Mouse (Mus musculus) myocyte (in vitro differentiated cells): Measurements from ENCODE around the gene Tmem107. TPM values are rescaled to one million over a fixed set of nuclear protein-coding genes. Genes with fewer than 3 reads are reported as not detected.
A peak's percentile ranks its signal among the peaks of the same experiment; 100 is the strongest.

Experiments
- H3K27me3 ChIP-seq: one replicate; pipeline ENCODE4 v1.6.1; 2011; ENCODE audit not compliant: control insufficient read depth, insufficient read depth, insufficient read length
- H3K36me3 ChIP-seq: one replicate; pipeline ENCODE4 v1.6.1; 2011; ENCODE audit not compliant: control insufficient read depth, insufficient read depth
- H3K4me2 ChIP-seq: one replicate; pipeline ENCODE4 v1.6.1; 2011; ENCODE audit warnings: low read depth, control low read depth
- H3K4me3 ChIP-seq: one replicate; pipeline ENCODE4 v1.5.1; 2011; ENCODE audit warnings: mild to moderate bottlenecking, control low read depth, moderate library complexity
- H3K79me2 ChIP-seq: one replicate; pipeline ENCODE4 v1.6.1; 2011; ENCODE audit not compliant: control insufficient read depth, insufficient read depth
- H3ac ChIP-seq: one replicate; pipeline ENCODE4 v1.6.1; 2011; ENCODE audit not compliant: control insufficient read depth, insufficient read length
- CEBPB ChIP-seq: IDR thresholded peaks from 2 replicates; pipeline ENCODE4 v1.6.1; 2011; ENCODE audit warnings: mild to moderate bottlenecking, moderate library complexity; ENCODE audit not compliant: poor library complexity, insufficient read depth, severe bottlenecking
- E2F4 ChIP-seq: IDR thresholded peaks from one replicate; pipeline ENCODE4 v1.6.1; 2011; ENCODE audit warnings: mild to moderate bottlenecking, control low read depth, moderate library complexity; ENCODE audit not compliant: insufficient read depth
- MAX ChIP-seq: IDR thresholded peaks from one replicate; pipeline ENCODE4 v1.6.1; 2011; ENCODE audit warnings: low read depth, mild to moderate bottlenecking, control low read depth
- MYOD1 ChIP-seq, 3 experiments: IDR thresholded peaks; one replicate each; pipeline ENCODE4 v1.6.1; 2011; ENCODE audit warnings: control low read depth in 2 of 3, low read depth in 2 of 3, mild to moderate bottlenecking in 2 of 3, moderate library complexity in 1 of 3; ENCODE audit not compliant: insufficient read length in 2 of 3, control insufficient read depth in 1 of 3
- MYOG ChIP-seq, 3 experiments: IDR thresholded peaks; one replicate each; pipeline ENCODE4 v1.6.1; 2011; ENCODE audit warnings: control low read depth in 2 of 3, low read depth in 2 of 3, mild to moderate bottlenecking in 2 of 3; ENCODE audit not compliant: insufficient read length in 2 of 3, control insufficient read depth in 1 of 3, insufficient read depth in 1 of 3
- POLR2A ChIP-seq: IDR thresholded peaks from one replicate; pipeline ENCODE4 v1.6.1; 2011; ENCODE audit warnings: low read depth, mild to moderate bottlenecking, control low read depth, moderate library complexity; ENCODE audit not compliant: insufficient read length
- POLR2AphosphoS2 ChIP-seq: IDR thresholded peaks from one replicate; pipeline ENCODE4 v1.6.1; 2011; ENCODE audit warnings: low read depth, control low read depth; ENCODE audit not compliant: insufficient read length
- REST ChIP-seq: IDR thresholded peaks from one replicate; pipeline ENCODE4 v1.6.1; 2011; ENCODE audit warnings: mild to moderate bottlenecking, control low read depth, moderate library complexity; ENCODE audit not compliant: insufficient read depth, insufficient read length
- SRF ChIP-seq: IDR thresholded peaks from one replicate; pipeline ENCODE4 v1.6.1; 2011; ENCODE audit warnings: low read depth; ENCODE audit not compliant: control insufficient read depth, insufficient read length
- TCF12 ChIP-seq: IDR thresholded peaks from one replicate; pipeline ENCODE4 v1.6.1; 2011; ENCODE audit warnings: mild to moderate bottlenecking, control low read depth; ENCODE audit not compliant: poor library complexity, insufficient read depth, severe bottlenecking
- TCF3 ChIP-seq: IDR thresholded peaks from one replicate; pipeline ENCODE4 v1.6.1; 2011; ENCODE audit warnings: low read depth, control low read depth; ENCODE audit not compliant: insufficient read length
- USF1 ChIP-seq: IDR thresholded peaks from one replicate; pipeline ENCODE4 v1.6.1; 2011; ENCODE audit warnings: low read depth, mild to moderate bottlenecking, control low read depth, moderate library complexity
- polyA plus RNA-seq: library from polyadenylated mRNA; unstranded; fragments of >200 nt; fragmentation: generic; extraction: Trizol; gene quantifications from one replicate; pipeline ENCODE4 v1.2.1, GENCODE M21; 2012; ENCODE audit warnings: missing spikeins

Gene Tmem107
- polyA plus RNA-seq, 1 experiment = 29.5 TPM

DNA sequence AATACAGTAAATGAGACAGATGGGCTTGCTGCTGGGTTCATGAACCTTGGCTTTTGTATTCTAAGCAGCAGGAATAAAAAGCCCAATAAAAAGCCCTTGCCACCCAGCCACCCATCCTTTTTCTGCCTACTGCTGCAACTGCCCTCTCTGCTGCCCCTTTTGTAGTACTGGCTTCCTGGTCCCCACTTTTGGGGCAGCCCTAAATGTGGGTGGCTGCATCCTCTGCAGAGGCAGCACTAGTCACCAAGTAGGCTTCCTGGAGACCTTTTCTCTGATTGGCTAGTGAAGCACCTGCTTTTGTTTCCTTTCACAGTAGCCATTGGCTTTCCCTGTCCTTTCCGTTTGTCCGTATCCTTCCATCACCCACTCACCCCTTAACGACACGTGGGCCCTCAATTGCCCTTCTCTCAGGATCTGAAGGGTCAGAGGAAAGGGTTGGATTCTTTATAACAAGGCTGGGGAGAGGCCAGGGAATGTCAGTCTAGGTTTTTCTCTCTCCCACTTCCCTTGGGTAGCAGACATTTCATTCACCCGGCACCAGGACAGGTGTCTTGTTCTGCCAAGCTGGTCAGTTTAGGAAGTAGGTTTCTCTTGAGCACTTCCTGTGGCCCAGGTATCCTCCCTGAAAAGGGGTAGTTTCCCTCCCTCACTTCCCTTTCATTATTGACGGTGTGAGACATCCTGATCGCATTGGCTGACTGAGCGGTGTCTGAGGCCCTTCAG lies 27.6 kb downstream of the Tmem107 start:
- Histone ChIP-seq H3ac (no peak overlapping the region), H3K79me2 (peaks cover 10% of the 10 kb centered on the region), H3K4me2 (peak overlapping the region; percentile 99), H3K27me3 (no peaks in the 10 kb centered on the region), H3K4me3 (peak overlapping the region; percentile 40), H3K36me3 (peaks cover 14% of the 10 kb centered on the region)
- TF ChIP-seq POLR2AphosphoS2 (no peak), E2F4 (no peak), MYOD1 (IDR thresholded peaks at IDR 0.05; ENCODE audit: control insufficient read depth in 1 of 3, insufficient read length in 2 of 3, low read depth in 2 of 3) (no peak), SRF (no peak), TCF3 (no peak), POLR2A (no peak), CEBPB (no peak), MYOG (IDR thresholded peaks at IDR 0.05; ENCODE audit: control insufficient read depth in 1 of 3, insufficient read depth in 1 of 3, insufficient read length in 2 of 3, low read depth in 2 of 3) (no peak), USF1 (no peak), REST (no peak), TCF12 (no peak), MAX (no peak)

DNA sequence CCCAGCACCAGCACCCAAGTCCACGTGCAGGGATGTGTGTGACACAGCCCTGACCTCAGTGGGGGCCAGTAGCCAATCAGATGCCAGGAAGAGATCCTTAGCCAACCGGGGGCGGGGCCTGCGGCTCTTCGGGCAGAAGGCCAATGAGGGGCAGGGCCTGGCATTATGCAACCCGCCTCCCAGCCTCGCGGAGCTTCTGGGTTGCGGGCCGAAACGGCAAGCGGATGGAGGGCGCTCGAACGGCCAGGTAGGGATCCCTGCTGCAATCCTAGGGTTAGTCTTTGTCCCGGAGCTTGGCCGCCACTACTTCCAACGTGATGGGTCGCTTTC lies 28.1 kb downstream of the Tmem107 start:
- Histone ChIP-seq H3K36me3 (peaks cover 19% of the 10 kb centered on the region), H3K4me3 (peak overlapping the region; percentile 40), H3K4me2 (peak overlapping the region; percentile 99), H3ac (peak overlapping the region; percentile 5), H3K27me3 (no peaks in the 10 kb centered on the region), H3K79me2 (peaks cover 10% of the 10 kb centered on the region)
- TF ChIP-seq TCF3 (no peak), USF1 (peak; percentile 49), MAX (peak; percentile 88), MYOD1 (IDR thresholded peaks at IDR 0.05; ENCODE audit: control insufficient read depth in 1 of 3, insufficient read length in 2 of 3, low read depth in 2 of 3) (no peak), REST (no peak), MYOG (IDR thresholded peaks at IDR 0.05; ENCODE audit: control insufficient read depth in 1 of 3, insufficient read depth in 1 of 3, insufficient read length in 2 of 3, low read depth in 2 of 3) (peak in 1 of 3 experiments; percentile 42), CEBPB (peak; percentile 86), POLR2AphosphoS2 (peak; percentile 51), TCF12 (no peak), POLR2A (peak; percentile 65), E2F4 (no peak), SRF (no peak)

DNA sequence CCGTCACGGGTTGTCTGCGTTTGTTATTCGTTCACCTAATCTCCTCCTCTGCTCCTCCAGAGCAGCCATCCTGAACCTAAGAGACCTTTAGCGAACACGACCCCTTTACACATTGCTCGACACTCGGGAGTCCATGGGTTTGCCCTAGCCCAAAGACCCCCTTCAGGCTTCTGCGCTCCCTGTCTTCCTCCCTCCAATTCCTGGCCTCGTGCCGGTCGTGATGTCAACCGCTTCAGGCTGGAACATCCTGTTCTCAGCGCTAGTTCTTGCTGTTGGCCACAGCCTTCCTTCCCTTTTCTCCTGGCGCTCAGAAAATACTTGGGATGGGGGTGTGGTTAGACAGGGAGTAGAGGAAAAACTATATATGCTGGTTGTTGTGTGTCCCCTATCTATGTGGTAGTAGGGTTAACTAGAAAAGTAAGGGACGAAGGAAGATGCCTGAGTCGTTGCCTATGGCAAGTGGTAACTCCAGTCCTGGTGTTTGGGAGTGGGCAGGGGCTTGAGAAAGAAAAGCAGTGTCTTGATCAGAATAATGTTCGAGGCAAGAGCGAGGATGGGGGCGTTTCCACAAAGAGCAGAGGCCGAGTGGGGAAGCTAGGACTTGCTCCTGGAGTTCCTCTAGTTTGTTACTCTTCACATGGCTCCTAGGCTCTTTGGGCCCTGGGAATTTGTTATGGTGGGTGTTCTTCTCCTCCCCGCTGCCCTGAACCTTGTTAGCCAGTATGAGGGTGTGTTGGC lies 28.7 kb downstream of the Tmem107 start:
- TF ChIP-seq TCF3 (no peak), MYOG (IDR thresholded peaks at IDR 0.05; ENCODE audit: control insufficient read depth in 1 of 3, insufficient read depth in 1 of 3, insufficient read length in 2 of 3, low read depth in 2 of 3) (no peak), MAX (no peak), USF1 (no peak), REST (no peak), E2F4 (no peak), POLR2AphosphoS2 (no peak), TCF12 (no peak), CEBPB (no peak), MYOD1 (IDR thresholded peaks at IDR 0.05; ENCODE audit: control insufficient read depth in 1 of 3, insufficient read length in 2 of 3, low read depth in 2 of 3) (no peak), SRF (no peak), POLR2A (no peak)
- Histone ChIP-seq H3K4me2 (peak overlapping the region; percentile 99), H3K27me3 (no peaks in the 10 kb centered on the region), H3K4me3 (peak overlapping the region; percentile 40), H3K79me2 (peaks cover 10% of the 10 kb centered on the region), H3ac (peak overlapping the region; percentile 5), H3K36me3 (peaks cover 24% of the 10 kb centered on the region)

DNA sequence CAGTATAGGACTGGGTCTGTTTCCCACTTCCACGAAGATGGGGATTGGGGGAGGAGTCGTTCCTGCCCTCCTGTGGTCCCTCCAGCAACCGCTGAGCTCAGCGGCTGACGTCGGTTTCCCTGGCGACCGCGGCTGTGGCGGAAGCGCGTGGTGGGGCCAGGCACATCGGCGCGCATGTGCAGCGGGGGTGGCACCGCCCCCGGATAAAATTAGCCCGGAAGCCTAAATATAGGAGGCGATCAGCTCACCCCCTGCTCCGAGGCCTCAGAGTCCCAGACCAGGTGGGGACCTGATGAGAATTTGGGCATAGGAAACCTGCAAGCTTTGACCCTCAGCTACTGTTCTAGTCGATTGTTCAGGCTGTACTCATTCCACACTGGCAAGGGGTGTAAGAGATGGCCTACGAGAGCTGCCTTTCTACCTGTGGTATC lies 29.3 kb downstream of the Tmem107 start:
- peaks cover 10% of the 10 kb centered on the region for H3K79me2 ChIP-seq
- TF ChIP-seq MYOD1 (IDR thresholded peaks at IDR 0.05; ENCODE audit: control insufficient read depth in 1 of 3, insufficient read length in 2 of 3, low read depth in 2 of 3) (peak in 2 of 3 experiments; percentile 4 to 36), POLR2AphosphoS2 (no peak), MYOG (IDR thresholded peaks at IDR 0.05; ENCODE audit: control insufficient read depth in 1 of 3, insufficient read depth in 1 of 3, insufficient read length in 2 of 3, low read depth in 2 of 3) (peak in 1 of 3 experiments; percentile 42), POLR2A (peak; percentile 40), SRF (peak; percentile 97), MAX (no peak)
- peaks cover 30% of the 10 kb centered on the region for H3K36me3 ChIP-seq
- H3ac ChIP-seq = no peak overlapping the region
- H3K4me3 ChIP-seq = peak overlapping the region; percentile 40
- no peaks in the 10 kb centered on the region for H3K27me3 ChIP-seq
- H3K4me2 ChIP-seq = peak overlapping the region; percentile 99
